Mouse (Mus musculus): ENCODE data around the gene Ripor2.

GRCm38 (mm10) chr13:24751396-24751795, 169.4 kb downstream of the Ripor2 start:
- TF ChIP-seq CTCF (IDR thresholded peaks at IDR 0.05; ENCODE audit: borderline replicate concordance, extremely low read depth, insufficient read depth, insufficient read length) (no peak), POLR2A (IDR thresholded peaks at IDR 0.05; ENCODE audit: borderline replicate concordance, extremely low read depth, insufficient read depth, insufficient read length, poor library complexity, severe bottlenecking) (no peak)
